Mouse (Mus musculus): ENCODE measurements around the gene Cd209b.

The Cd209b gene

DNA sequence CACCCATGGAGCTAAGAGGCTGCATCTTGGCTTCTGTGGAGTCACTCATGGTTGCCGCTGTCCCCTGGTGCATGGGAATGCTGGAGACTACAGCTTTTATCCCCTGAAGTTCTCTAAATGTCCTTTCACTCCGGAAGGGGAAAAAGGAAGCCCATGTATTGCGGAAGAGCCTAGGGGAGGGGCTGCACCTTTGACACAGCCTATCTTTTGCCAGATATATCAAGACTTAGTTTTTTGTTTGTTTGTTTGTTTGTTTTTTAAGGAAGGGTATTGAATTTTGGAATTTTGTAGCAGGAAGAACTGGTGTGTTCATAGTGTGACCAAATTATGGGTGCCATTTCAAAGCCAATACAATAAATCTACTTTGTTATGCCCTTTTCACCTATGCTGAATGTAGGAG lies at the start of gene Cd209b:
Gene Cd209b, minus strand, starts transcription at position 101 of the 400 bp plus-strand sequence.
- DNase-seq (ENCODE audit: low read depth, low spot score), result no peak

DNA sequence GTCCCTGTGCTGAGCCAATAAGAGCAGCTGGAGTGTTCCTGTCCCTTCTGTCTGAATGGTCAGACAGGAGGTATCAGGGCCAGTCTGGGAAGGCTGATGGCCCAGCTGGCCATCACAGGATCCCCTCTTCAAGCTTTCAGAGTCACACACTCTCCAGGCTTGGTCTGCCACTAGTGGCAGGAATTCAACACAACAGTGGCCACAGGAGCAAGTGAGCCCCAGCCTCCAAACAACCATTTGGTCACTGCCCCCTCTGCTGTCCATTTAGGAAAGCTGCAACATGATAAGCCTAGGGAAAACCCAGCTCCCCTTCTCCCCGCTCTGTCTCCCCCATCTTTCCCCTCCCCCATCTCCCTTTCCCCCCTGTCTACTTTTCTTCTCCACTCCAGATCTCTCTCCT lies 29.4 kb upstream of the Cd209b start:
- no peak for DNase-seq (ENCODE audit: low read depth, low spot score)

- DNase-seq (ENCODE audit: low read depth, low spot score), result no peak
Observed at GRCm38 (mm10) chr8:3954646-3955045, 28.0 kb upstream of the Cd209b start, which contains the start of gene Cd209c. Gene Cd209c (minus strand): TSS chr8:3954746.

GRCm38 (mm10) chr8:3940023-3940422 lies 13.4 kb upstream of the Cd209b start:
- no peak for DNase-seq (ENCODE audit: low read depth, low spot score)

DNA sequence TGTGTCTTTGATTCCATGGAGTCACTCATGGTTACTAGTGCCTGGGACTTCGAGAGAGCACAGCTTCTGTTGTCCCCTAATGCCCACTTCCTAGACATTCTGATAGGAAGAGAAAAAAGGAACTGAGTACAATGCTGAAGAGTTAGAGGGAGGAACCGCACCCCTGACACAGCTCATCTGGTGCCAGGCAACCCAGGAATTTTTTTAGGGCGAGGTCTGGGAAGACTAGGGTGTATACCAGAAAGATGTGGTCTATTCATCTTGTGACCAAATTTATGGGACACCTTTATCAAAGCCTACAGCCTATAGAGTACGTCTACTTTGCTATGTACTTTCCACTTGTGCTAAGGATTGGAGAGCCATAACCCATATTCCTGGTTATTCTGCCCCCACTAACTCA lies 48.2 kb downstream of the Cd209b start, which contains the start of gene Cd209d:
Gene Cd209d, minus strand, starts transcription at position 101 of the 400 bp plus-strand sequence.
- no peak for DNase-seq (ENCODE audit: low read depth, low spot score)

DNA sequence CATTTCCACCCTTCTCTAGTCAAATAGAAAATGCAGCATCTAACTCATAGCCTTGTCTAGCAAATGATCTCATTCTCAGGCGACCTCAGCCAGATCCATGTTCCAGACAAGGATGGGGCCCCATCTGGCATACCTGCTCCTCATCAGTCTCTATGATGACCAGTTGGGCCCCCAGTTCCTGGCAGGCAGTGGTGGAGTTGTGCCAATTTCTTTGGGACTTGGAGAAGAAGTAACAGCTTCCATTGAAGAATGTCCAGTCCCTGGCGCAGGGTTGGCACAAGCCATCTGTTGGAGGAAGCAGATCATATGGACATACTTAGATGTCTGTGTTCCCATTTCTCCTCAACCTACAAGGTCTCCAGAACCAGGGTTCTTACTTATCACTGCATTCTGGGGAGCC lies 50.5 kb downstream of the Cd209b start:
- DNase-seq (ENCODE audit: low read depth, low spot score), result no peak

Data from skeletal muscle tissue, adult 2 months (tissue).